Mouse (Mus musculus) brain, embryonic 14.5 days (tissue): ENCODE measurements around the gene Kif5c.

ENCODE experiments used
- CTCF ChIP-seq: fragments of 200-500 bp; IDR thresholded peaks from 2 replicates; pipeline ENCODE4 v1.5.1; 2012; ENCODE audit warnings: inconsistent platforms, mild to moderate bottlenecking, moderate library complexity, borderline replicate concordance; ENCODE audit not compliant: insufficient read depth, insufficient read length; ENCODE audit errors: extremely low read depth
- POLR2A ChIP-seq: fragments of 200-500 bp; IDR thresholded peaks from 2 replicates; pipeline ENCODE4 v1.6.1; 2012; ENCODE audit warnings: mild to moderate bottlenecking, inconsistent platforms, borderline replicate concordance; ENCODE audit not compliant: poor library complexity, insufficient read depth, insufficient read length, severe bottlenecking; ENCODE audit errors: extremely low read depth

DNA sequence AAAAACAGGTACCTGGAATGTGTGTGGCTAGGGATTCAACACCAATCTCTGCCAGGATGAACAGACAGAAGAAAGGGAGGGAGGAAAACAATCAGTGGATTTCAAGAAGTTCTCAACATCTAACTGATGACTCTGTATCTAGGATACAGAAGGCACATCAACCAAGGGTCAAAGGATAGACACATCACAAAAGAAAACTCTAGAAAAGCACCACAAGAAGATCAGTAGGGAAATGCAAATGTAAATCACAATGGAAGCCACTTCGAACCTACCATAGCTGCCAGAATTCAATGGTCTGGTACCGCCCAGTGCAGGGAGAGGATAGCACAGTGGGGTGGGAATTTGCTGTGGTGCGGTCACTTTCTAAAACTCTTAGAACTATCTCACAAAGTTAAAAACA is 45.8 kb upstream of the Kif5c start:
- TF ChIP-seq CTCF (no peak), POLR2A (no peak)
